Comparison of ENCODE assay signal across 9 mouse cellular contexts in the genomic region with DNA sequence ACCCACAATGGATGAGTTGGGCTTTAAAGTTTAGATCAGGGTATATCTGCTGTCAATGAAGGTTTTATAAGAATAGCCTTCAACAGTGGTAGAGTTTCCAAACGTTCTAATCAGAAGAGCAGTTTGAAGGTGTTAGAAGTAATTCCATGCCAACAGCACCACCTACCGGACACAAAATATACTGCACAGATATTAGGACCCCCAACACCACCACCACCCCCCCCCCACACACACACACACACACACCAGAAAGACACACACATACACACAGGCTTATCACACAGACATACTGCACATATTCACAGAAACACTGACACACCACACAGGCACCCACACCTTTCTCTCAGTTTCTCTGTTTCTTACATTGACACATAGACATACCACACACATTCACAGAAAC. TPM values are rescaled to one million over a fixed set of nuclear protein-coding genes. Genes with fewer than 3 reads are reported as not detected.
DNase-seq lines count a peak whose midpoint lies in the region; ATAC-seq and TF ChIP-seq lines count a peak whose summit lies in the region.
"Had no signal": no experiment of that assay in that cellular context is flagged by ENCODE, and none has a peak within 500 bp of the region (broad histone marks: within the 10 kb centered on the region; RNA-seq: fewer than 3 reads in every experiment).

No protein-coding gene starts in this region.

- H3K36me3 ChIP-seq in forebrain, embryonic 10.5 days (replicated peaks): no peaks in the 10 kb centered on the region
- H3K36me3 ChIP-seq in limb, embryonic 14.5 days (ENCODE audit: control insufficient read depth, insufficient read depth, low read length): peaks cover under 1% of the 10 kb centered on the region; the same call in 1 of the 2 replicates
- H3K36me3 ChIP-seq in neural tube, embryonic 13.5 days: no peaks in the 10 kb centered on the region

- H3K27ac ChIP-seq in forebrain, embryonic 10.5 days: no peak overlapping the region
- H3K27ac ChIP-seq in limb, embryonic 14.5 days (replicated peaks; ENCODE audit: low read depth, low read length): no peak overlapping the region
- H3K27ac ChIP-seq in neural tube, embryonic 13.5 days (replicated peaks): no peak overlapping the region

- DNase-seq in right cerebral cortex, adult 2 months (ENCODE audit: low spot score in 2 of 2): peak; percentile 36 to 62
- DNase-seq in right cerebral cortex, postnatal 36 days (ENCODE audit: low spot score in 2 of 2): no peak
- peak; percentile 59 for DNase-seq in ZHBTc4 (ENCODE audit: low read depth, low spot score)
- DNase-seq in forebrain, embryonic 10.5 days (ENCODE audit: extremely low spot score, low spot score): peak; percentile 46
- peak; percentile 64 for DNase-seq in induced T-regulatory cell, adult 2 months (ENCODE audit: low read depth)
- peak; percentile 78 for DNase-seq in limb, embryonic 14.5 days (ENCODE audit: low spot score)

- no peak overlapping the region for H3K4me2 ChIP-seq in limb, embryonic 14.5 days (replicated peaks; ENCODE audit: low read depth, low read length, severe bottlenecking)
- H3K4me2 ChIP-seq in neural tube, embryonic 13.5 days: no peak overlapping the region

- peak; percentile 56 for ATAC-seq in limb, embryonic 14.5 days (ENCODE audit: low FRiP score, low read depth)
- peak; percentile 72 for ATAC-seq in neural tube, embryonic 13.5 days (ENCODE audit: low read depth)

- no peak for TF ChIP-seq POLR2A in limb, embryonic 14.5 days (IDR thresholded peaks at IDR 0.05; ENCODE audit: borderline replicate concordance, extremely low read depth, insufficient read depth, insufficient read length)

- peaks cover 12% of the 10 kb centered on the region for H3K4me1 ChIP-seq in forebrain, embryonic 10.5 days
- peaks cover 9% of the 10 kb centered on the region; the same call in 1 of the 2 replicates for H3K4me1 ChIP-seq in limb, embryonic 14.5 days (ENCODE audit: control insufficient read depth, insufficient read depth, low read length)
- H3K4me1 ChIP-seq in neural tube, embryonic 13.5 days (replicated peaks): no peaks in the 10 kb centered on the region

- no peaks in the 10 kb centered on the region for H3K27me3 ChIP-seq in forebrain, embryonic 10.5 days (ENCODE audit: poor library complexity, severe bottlenecking)
- no peaks in the 10 kb centered on the region for H3K27me3 ChIP-seq in limb, embryonic 14.5 days (ENCODE audit: control insufficient read depth, insufficient read depth, low read length)
- no peaks in the 10 kb centered on the region for H3K27me3 ChIP-seq in neural tube, embryonic 13.5 days

- no peaks in the 10 kb centered on the region for H3K9me3 ChIP-seq in forebrain, embryonic 10.5 days
- H3K9me3 ChIP-seq in limb, embryonic 14.5 days (ENCODE audit: control insufficient read depth, low read length): no peaks in the 10 kb centered on the region
- no peaks in the 10 kb centered on the region for H3K9me3 ChIP-seq in neural tube, embryonic 13.5 days
- H3K9me3 ChIP-seq: megakaryocyte, embryonic 14.5 days had no signal

- H3K9ac ChIP-seq in limb, embryonic 14.5 days (ENCODE audit: low read depth, low read length, severe bottlenecking): no peak overlapping the region
- H3K9ac ChIP-seq in neural tube, embryonic 13.5 days: no peak overlapping the region

- 7% methylated on average over 2 of the region's 2 CpGs for WGBS in forebrain, embryonic 10.5 days
- 0% methylated on average over 2 of the region's 2 CpGs for WGBS in limb, embryonic 14.5 days
- WGBS in neural tube, embryonic 13.5 days: 0% methylated on average over 2 of the region's 2 CpGs

- H3K4me3 ChIP-seq in forebrain, embryonic 10.5 days: no peak overlapping the region
- no peak overlapping the region for H3K4me3 ChIP-seq in limb, embryonic 14.5 days (replicated peaks; ENCODE audit: low read length)
- H3K4me3 ChIP-seq in neural tube, embryonic 13.5 days: no peak overlapping the region
- H3K4me3 ChIP-seq: megakaryocyte, embryonic 14.5 days had no signal

RNA-seq across cellular contexts. Expression of gene Anxa5, which starts 33.3 kb away (rescaled TPM):
- polyA plus RNA-seq in forebrain, embryonic 10.5 days (2016; fragmentation: Nextera tagmentation; extraction: Ambion mirVana): 106 and 114 TPM in 2 replicates
- 348 and 392 TPM in 2 replicates for polyA plus RNA-seq in limb, embryonic 14.5 days (2012; rRNA removed)
- polyA plus RNA-seq in limb, embryonic 14.5 days (2014; fragmentation: Nextera tagmentation; extraction: Ambion mirVana): 423 and 449 TPM in 2 replicates
- 211 and 212 TPM in 2 replicates for polyA plus RNA-seq in neural tube, embryonic 13.5 days (2015; fragmentation: Nextera tagmentation; extraction: Ambion mirVana)

RNA-seq across cellular contexts. Expression of gene 1810062G17Rik, which starts 33.3 kb away (rescaled TPM):
- polyA plus RNA-seq in forebrain, embryonic 10.5 days (2016; fragmentation: Nextera tagmentation; extraction: Ambion mirVana): 0.81 and 1.2 TPM in 2 replicates
- polyA plus RNA-seq in limb, embryonic 14.5 days (2012; rRNA removed): 2.0 and 2.3 TPM in 2 replicates
- 2.0 and 2.3 TPM in 2 replicates for polyA plus RNA-seq in limb, embryonic 14.5 days (2014; fragmentation: Nextera tagmentation; extraction: Ambion mirVana)
- polyA plus RNA-seq in neural tube, embryonic 13.5 days (2015; fragmentation: Nextera tagmentation; extraction: Ambion mirVana): 0.34 and 0.59 TPM in 2 replicates
- polyA plus RNA-seq: frontal cortex, adult 2 months had no signal

Comparison
In these comparisons a context has a peak if more than half of its experiments do, and no peak if none do; other contexts are left out.
1. DNase-seq: peak in right cerebral cortex, adult 2 months (2 of 2), ZHBTc4 (single experiment), forebrain, embryonic 10.5 days (single experiment), induced T-regulatory cell, adult 2 months (single experiment) and limb, embryonic 14.5 days (single experiment); none in right cerebral cortex, postnatal 36 days (0 of 2).